Mouse (Mus musculus) cortical plate, adult 2 months (tissue): ENCODE results near the gene Fhod1. TPM values are rescaled to one million over a fixed set of nuclear protein-coding genes. Genes with fewer than 3 reads are reported as not detected.

Source experiments
- H3K27ac ChIP-seq: fragments of 200-500 bp; 2 replicates; pipeline ENCODE4 v1.5.1; 2012; ENCODE audit warnings: low read length, control low read depth, inconsistent platforms; ENCODE audit not compliant: insufficient read depth
- H3K4me1 ChIP-seq: fragments of 200-500 bp; 2 replicates; pipeline ENCODE4 v1.6.1; 2011; ENCODE audit warnings: low read length; ENCODE audit not compliant: control insufficient read depth, insufficient read depth
- H3K4me3 ChIP-seq: fragments of 200-500 bp; 2 replicates; pipeline ENCODE4 v1.5.1; 2011; ENCODE audit warnings: mild to moderate bottlenecking, low read length, control low read depth; ENCODE audit not compliant: insufficient read depth
- CTCF ChIP-seq: fragments of 200-500 bp; IDR thresholded peaks from 2 replicates; pipeline ENCODE4 v1.5.1; 2011; ENCODE audit warnings: mild to moderate bottlenecking, control low read depth, low read length; ENCODE audit not compliant: insufficient read depth; ENCODE audit errors: extremely low read depth
- POLR2A ChIP-seq: fragments of 200-500 bp; IDR thresholded peaks from 2 replicates; pipeline ENCODE4 v1.6.1; 2011; ENCODE audit warnings: mild to moderate bottlenecking, low read length, control low read depth; ENCODE audit not compliant: insufficient read depth; ENCODE audit errors: extremely low read depth
- polyA plus RNA-seq: library from polyadenylated mRNA; depleted of rRNA; stranded (reverse); fragments of >200 nt; gene quantifications from 2 replicates; pipeline ENCODE4 v1.2.3, GENCODE M21; 2012

Gene Fhod1
- polyA plus RNA-seq, 1 experiment = 3.4 TPM

DNA sequence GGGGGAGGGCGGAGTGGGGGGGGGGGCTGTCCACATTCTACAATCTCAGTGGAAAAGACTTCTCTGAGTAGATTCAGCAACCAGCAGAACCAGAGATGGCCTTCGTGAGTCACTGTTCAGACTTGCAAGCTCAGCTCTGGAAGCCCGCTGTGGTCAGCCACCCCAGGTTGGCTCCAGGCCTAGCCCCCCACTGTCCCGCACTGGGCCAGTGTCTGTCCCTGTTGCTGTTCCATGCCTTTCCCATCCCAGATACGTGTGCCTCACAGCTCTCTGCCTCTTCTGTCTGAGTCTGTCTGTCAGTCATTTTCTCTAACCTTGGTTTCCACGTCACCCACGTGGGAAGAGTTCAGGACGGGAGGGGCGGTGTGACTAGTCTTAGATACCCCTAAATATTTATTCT, 24.7 kb upstream of the Fhod1 start:
- no peaks in the 10 kb centered on the region for H3K4me1 ChIP-seq
- no peak overlapping the region for H3K27ac ChIP-seq
- no peak overlapping the region for H3K4me3 ChIP-seq
- no peak for TF ChIP-seq POLR2A
- TF ChIP-seq CTCF = no peak

DNA sequence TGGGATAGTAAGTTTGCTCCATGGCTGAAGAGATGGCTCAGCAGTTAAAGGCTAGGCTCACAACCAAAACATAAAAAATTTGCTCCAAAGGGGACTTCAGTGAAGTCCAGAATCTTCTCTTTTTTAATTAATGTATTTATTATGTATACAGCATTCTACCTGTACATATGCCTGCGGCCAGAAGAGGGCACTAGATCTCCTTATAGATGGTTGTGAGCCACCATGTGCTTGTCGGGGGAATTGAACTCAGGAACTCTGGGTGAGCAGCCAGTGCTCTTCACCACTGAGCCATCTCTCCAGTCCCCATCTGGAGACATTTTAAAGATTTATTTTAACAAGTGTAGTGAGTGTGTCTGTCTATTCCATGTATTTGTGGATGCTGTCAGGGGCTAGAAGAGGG, 19.4 kb upstream of the Fhod1 start:
- Histone ChIP-seq H3K27ac (no peak overlapping the region), H3K4me1 (no peaks in the 10 kb centered on the region), H3K4me3 (no peak overlapping the region)
- TF ChIP-seq POLR2A (no peak), CTCF (peak; percentile 18; the same call in 1 of the 2 replicates)

- TF ChIP-seq POLR2A = no peak
- no peaks in the 10 kb centered on the region for H3K4me1 ChIP-seq
- no peak overlapping the region for H3K27ac ChIP-seq
- H3K4me3 ChIP-seq = no peak overlapping the region
Measured at GRCm38 (mm10) chr8:105361751-105362702, 14.3 kb upstream of the Fhod1 start.

DNA sequence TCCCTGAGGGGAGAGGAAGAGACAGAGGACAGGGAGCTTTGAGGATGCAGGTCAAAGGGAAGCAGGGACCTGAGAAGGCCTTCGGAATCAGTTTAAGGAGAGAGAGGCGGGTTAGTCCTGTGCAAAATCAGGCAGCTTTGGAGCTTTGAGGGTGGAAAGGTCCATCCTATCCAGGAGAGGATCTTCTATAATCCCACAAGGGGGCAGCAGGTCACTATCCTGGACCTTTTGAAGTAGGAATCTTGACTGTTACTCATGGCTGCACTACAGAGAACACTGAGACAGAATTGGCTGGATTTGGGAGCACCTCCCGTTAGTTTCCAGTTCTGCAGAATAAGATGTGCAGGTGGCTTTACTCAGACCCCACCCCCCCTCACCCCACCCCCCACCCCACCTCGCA, 11.9 kb upstream of the Fhod1 start:
- no peak overlapping the region for H3K27ac ChIP-seq
- TF ChIP-seq CTCF (peak; percentile 10; the same call in 1 of the 2 replicates), POLR2A (no peak)
- no peak overlapping the region for H3K4me3 ChIP-seq
- H3K4me1 ChIP-seq = no peaks in the 10 kb centered on the region

- H3K4me1 ChIP-seq = no peaks in the 10 kb centered on the region
- H3K4me3 ChIP-seq = no peak overlapping the region
- H3K27ac ChIP-seq = no peak overlapping the region
- TF ChIP-seq POLR2A = no peak
- TF ChIP-seq CTCF = no peak
Measured at GRCm38 (mm10) chr8:105359208-105359607, 11.5 kb upstream of the Fhod1 start.

- no peak overlapping the region for H3K4me3 ChIP-seq
- H3K27ac ChIP-seq = no peak overlapping the region
- H3K4me1 ChIP-seq = no peaks in the 10 kb centered on the region
- TF ChIP-seq CTCF (no peak), POLR2A (no peak)
Measured at GRCm38 (mm10) chr8:105356681-105357080, 8.9 kb upstream of the Fhod1 start.

- TF ChIP-seq POLR2A (no peak), CTCF (no peak)
- Histone ChIP-seq H3K27ac (no peak overlapping the region), H3K4me3 (no peak overlapping the region), H3K4me1 (no peaks in the 10 kb centered on the region)
Measured at GRCm38 (mm10) chr8:105355179-105356024, 7.6 kb upstream of the Fhod1 start.

DNA sequence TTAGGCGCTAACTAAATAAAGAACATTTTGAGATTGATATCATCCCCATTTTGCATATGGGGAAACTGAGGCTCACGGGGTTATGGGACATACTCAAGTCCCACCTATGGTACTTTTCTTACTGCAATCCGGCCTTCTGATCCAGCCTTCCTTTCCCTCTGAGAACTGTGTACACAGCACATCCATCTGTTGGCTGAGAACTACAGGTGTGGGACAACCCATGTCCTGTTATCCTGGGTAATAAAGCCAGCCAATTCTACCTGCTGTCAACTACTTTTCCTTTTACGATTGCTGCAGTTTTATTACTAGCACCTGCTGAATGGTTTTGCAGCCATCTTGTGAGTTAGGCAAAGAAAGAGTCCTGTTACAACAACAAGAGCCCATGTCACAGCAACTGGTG, 6.8 kb upstream of the Fhod1 start:
- H3K27ac ChIP-seq = no peak overlapping the region
- no peaks in the 10 kb centered on the region for H3K4me1 ChIP-seq
- no peak overlapping the region for H3K4me3 ChIP-seq
- TF ChIP-seq POLR2A (no peak), CTCF (no peak)

DNA sequence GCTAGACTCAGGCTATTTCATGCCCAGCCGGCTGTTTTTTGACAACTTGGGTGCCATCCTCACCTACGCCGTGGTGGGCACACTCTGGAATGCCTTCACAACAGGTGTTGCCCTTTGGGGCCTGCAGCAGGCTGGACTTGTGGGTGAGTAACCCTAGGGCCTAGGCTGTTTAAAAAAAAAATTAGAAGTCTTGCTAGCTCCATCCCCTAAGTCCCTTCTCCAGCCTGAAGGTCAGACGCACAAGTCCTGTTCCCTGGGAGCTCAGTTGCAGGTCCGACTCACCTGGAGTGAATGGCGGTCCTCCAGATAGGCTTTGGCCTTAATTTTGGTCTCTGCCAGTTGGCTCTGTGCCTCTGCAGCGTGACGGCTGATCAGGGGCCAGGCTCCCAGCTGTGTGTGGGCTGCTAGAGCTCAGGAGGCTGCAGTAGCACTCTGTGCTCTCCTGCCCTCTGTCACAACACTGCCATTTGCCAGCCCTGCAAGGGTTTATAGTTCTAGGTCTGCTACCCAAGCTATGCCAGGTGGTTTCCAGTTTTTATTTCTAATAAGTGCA, 5.9 kb upstream of the Fhod1 start:
- no peak overlapping the region for H3K27ac ChIP-seq

More for the DNA sequence above, 5.9 kb upstream of the Fhod1 start:
- TF ChIP-seq POLR2A = no peak
- no peak for TF ChIP-seq CTCF
- Histone ChIP-seq H3K4me3 (no peak overlapping the region), H3K4me1 (no peaks in the 10 kb centered on the region)
